27 mouse cellular contexts compared by ENCODE assay signal in the genomic region with DNA sequence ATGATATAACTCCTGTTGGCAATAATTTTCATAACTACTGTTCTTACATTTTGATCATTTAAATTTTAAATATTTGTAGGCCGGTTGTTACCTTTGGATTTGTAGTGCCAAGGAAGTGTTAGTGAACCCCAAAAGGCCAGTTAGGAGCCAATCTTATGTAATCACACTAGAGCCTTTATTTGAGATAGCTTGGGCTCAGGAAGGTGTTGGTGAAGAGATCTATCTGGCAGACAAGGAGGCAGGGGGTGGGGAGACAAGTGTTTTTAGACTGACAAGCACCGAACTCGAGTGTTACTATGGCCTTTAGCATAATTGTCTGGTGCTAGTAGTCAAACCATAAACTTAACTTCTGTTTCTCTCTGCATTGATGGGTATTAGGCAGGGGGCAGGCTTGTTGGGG.
"Had no signal": no experiment of that assay in that cellular context is flagged by ENCODE, and none has a peak within 500 bp of the region (broad histone marks: within the 10 kb centered on the region; RNA-seq: fewer than 3 reads in every experiment).

No protein-coding gene starts in this region.

- H3K4me2 ChIP-seq: embryonic facial prominence, embryonic 12.5 days; embryonic facial prominence, embryonic 13.5 days; embryonic facial prominence, embryonic 15.5 days; forebrain, embryonic 12.5 days; forebrain, embryonic 13.5 days; forebrain, embryonic 15.5 days had no signal

- H3K9me3 ChIP-seq: embryonic facial prominence, embryonic 10.5 days; embryonic facial prominence, embryonic 12.5 days; embryonic facial prominence, embryonic 13.5 days; embryonic facial prominence, embryonic 15.5 days; forebrain, embryonic 10.5 days; forebrain, embryonic 12.5 days; forebrain, embryonic 13.5 days; forebrain, embryonic 15.5 days had no signal

- H3K4me1 ChIP-seq: embryonic facial prominence, embryonic 10.5 days; embryonic facial prominence, embryonic 12.5 days; embryonic facial prominence, embryonic 13.5 days; embryonic facial prominence, embryonic 15.5 days; forebrain, embryonic 10.5 days; forebrain, embryonic 12.5 days; forebrain, embryonic 13.5 days; forebrain, embryonic 15.5 days had no signal

- DNase-seq: cerebellum, adult 9-10 months; cerebellum, adult 9-11 months; cerebellum, postnatal 10 days; cerebellum, postnatal 14 days; cerebellum, postnatal 25 days; cerebellum, postnatal 36 days; embryo, embryonic 11 days; forebrain, postnatal 0 days; gastrocnemius, adult 2 months; gastrocnemius, postnatal 10 days; gastrocnemius, postnatal 14 days; gastrocnemius, postnatal 25 days; gastrocnemius, postnatal 36 days; heart, adult 11 months; heart, adult 18-20 months; heart, adult 2 months had no signal

- H3K36me3 ChIP-seq: embryonic facial prominence, embryonic 10.5 days; embryonic facial prominence, embryonic 12.5 days; embryonic facial prominence, embryonic 13.5 days; embryonic facial prominence, embryonic 15.5 days; forebrain, embryonic 10.5 days; forebrain, embryonic 12.5 days; forebrain, embryonic 15.5 days had no signal

- H3K4me3 ChIP-seq: embryonic facial prominence, embryonic 10.5 days; embryonic facial prominence, embryonic 12.5 days; embryonic facial prominence, embryonic 13.5 days; embryonic facial prominence, embryonic 15.5 days; erythroblast, embryonic 14.5 days; forebrain, embryonic 10.5 days; forebrain, embryonic 12.5 days; forebrain, embryonic 13.5 days; forebrain, embryonic 15.5 days; gastrocnemius, adult 2 months; heart, adult 2 months had no signal

- H3K27ac ChIP-seq: embryonic facial prominence, embryonic 10.5 days; embryonic facial prominence, embryonic 12.5 days; embryonic facial prominence, embryonic 13.5 days; embryonic facial prominence, embryonic 15.5 days; forebrain, embryonic 10.5 days; forebrain, embryonic 12.5 days; forebrain, embryonic 13.5 days; forebrain, embryonic 15.5 days; gastrocnemius, adult 2 months; heart, adult 2 months had no signal

- ATAC-seq: forebrain, embryonic 13.5 days; forebrain, embryonic 14.5 days; forebrain, embryonic 15.5 days; forebrain, embryonic 16.5 days; forebrain, postnatal 0 days had no signal

- H3K9ac ChIP-seq: embryonic facial prominence, embryonic 12.5 days; embryonic facial prominence, embryonic 13.5 days; embryonic facial prominence, embryonic 15.5 days; forebrain, embryonic 12.5 days; forebrain, embryonic 13.5 days; forebrain, embryonic 15.5 days; forebrain, postnatal 0 days had no signal

- H3K27me3 ChIP-seq: embryonic facial prominence, embryonic 12.5 days; embryonic facial prominence, embryonic 13.5 days; embryonic facial prominence, embryonic 15.5 days; forebrain, embryonic 12.5 days; forebrain, embryonic 13.5 days; forebrain, embryonic 15.5 days had no signal
